Mouse (Mus musculus) lung, postnatal 25 days (tissue): ENCODE measurements around the gene Lgals1.

Experiments used
- DNase-seq: peaks from one replicate; pipeline ENCODE4 v3.0.0; 2022; ENCODE audit warnings: low spot score

Gene Lgals1

GRCm38 (mm10) chr15:78937963-78938362 is 11.4 kb downstream of the Lgals1 start:
- DNase-seq, result no peak

- no peak for DNase-seq
These were observed 13.8 kb downstream of the Lgals1 start for GRCm38 (mm10) chr15:78940325-78940724.

DNA sequence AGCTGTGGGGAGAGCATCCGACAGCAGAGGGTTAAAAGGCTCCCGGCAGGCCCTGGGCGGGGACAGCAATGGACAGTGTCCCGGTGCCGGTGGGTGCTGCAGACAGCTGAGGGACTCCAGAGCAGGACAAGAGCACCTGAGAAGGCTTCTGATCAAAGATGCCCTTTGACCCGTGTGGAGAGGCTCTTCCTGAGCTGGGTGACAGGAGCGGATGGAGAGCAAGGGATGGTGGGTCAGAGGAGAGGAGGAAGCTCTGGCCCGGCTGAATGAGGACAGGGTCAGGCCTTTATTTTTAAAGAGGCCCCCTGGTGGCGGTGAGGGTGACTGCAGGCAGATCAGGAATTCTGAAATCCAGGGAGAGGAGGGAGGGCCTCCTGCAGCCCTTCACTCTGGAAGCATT is 16.1 kb downstream of the Lgals1 start:
- DNase-seq, result peak; percentile 83

GRCm38 (mm10) chr15:78946232-78946631 is 19.7 kb downstream of the Lgals1 start:
- DNase-seq, result no peak

DNA sequence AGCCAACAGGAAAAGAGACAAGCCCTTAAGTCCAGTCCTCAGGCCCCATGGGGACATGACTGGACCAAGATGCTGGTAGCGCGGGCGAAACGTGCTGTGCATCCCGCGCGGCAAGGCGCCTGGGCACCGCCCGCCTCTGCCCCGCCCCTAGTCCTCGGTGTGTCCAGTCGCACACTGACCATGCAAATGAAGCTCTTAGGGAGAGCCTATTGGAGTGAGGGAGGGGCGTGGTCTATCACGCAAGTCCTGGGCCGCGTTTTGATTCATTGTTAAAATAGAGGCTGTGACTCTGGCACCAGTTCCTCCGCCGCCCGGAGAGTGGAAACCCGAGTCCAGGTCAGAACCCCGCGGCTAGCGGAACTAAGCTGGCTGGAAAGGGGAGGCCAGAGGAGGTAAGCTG is 21.1 kb downstream of the Lgals1 start, which contains the start of gene Triobp:
Gene Triobp, plus strand, starts transcription at position 68 of the 400 bp plus-strand sequence.
- peak; percentile 91 for DNase-seq

DNA sequence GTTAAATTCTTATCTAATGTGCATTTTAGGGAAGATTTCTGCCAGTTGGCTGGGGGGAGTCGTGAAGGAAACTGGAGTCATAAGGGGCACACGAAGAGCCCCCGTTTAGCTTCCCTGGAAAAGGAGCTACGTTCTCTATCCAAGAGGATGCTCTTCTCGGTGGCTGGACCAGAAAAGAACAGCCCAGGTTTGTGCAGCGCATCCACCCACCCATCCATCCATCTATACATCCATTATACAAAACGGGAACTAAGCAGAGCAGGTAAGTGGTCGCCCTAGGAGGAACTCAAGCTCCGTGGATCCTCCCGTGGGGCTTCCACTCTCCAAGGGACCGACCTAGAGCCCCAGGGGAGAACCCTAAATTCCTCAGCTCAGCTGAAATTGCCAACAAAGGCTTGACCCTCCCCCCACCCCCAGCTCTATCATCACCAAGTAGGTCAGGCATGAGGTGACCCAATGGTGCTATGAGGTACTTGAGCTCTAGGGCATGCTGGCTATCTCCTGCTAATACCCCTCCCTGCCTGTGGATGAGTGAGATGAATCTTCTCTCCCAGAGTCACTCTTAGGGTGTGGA is 21.7 kb downstream of the Lgals1 start:
- DNase-seq, result no peak

DNA sequence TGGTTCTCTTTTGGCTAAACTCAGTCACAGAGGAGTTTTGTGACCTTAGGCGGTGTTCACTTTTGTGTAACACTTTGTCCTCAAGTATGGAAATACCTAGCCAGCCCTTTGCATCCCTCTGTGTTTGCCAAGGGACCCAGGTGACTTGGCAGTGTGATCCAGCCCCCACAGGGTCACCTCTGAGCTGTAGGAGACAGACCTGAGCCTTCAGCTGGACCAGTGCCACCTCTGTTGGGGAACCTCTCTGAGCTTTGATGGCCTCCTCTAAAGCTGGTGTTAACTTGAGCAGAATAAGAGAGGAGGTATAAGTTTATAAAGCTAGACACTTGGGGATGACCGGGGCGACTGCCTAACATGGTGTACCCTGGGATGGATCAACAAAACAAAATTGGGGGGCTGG is 22.4 kb downstream of the Lgals1 start:
- no peak for DNase-seq

DNA sequence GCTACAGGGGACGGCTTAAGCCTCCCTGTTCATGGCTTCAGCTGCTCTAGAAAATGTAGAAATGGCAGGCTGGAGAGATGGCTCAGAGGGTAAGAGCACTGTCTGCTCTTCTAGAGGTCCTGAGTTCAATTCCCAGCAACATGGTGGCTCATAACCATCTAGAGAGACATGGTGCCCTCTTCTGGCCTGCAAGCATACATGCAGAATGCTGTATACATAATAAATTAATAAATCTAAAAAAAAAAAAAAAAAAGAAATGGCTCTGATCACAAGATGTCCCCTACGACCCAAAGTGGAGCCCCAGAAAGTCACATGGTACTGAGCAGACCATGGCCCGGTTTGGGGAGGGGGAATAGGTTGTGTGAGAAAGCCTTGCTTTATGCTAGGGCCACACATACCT is 29.1 kb downstream of the Lgals1 start:
- no peak for DNase-seq

- peak; percentile 40 for DNase-seq
These were observed 29.8 kb downstream of the Lgals1 start for GRCm38 (mm10) chr15:78956351-78956750.

GRCm38 (mm10) chr15:78957021-78957420 is 30.5 kb downstream of the Lgals1 start:
- no peak for DNase-seq

DNA sequence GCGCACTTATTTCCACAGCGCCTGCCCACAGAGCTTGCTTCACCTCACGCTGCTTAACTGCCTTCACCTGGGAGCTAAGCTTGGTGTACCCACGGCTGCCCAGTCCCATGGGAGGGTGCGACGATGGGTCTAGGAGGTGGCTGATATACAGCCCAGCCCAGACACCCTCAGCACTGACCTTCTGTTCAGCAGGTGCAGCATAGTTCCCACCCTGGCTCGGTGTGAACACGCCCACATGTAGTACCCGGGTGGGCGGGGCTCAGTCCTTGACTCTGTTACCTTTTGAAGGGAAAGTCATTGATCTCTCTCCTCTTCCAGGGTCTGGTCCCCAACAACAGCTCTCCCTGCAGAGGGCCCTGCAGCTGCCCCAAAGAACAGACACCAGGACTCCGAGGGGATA is 33.0 kb downstream of the Lgals1 start:
- DNase-seq, result no peak

DNA sequence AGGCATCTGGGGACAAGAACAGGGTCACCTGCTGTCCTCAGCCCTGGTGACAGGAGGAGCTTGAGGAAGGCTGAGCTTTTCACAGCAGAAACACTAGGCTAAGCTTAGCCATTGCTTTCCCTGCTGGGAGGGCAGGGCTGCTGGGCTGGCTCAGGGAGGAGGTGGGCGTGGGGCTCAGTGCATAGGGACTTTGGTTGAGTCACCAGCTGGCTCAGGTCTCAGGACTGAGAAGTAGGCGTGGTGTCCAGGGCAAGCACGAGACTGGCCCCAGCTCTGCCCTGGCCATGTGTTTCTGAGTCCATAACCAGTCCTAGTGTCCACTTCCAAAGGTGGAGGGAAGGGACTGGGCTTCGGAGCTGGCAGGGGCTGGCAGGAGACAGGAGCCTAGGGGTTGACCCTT is 33.6 kb downstream of the Lgals1 start:
- DNase-seq, result peak; percentile 45

GRCm38 (mm10) chr15:78962885-78963284 is 36.4 kb downstream of the Lgals1 start:
- DNase-seq, result peak; percentile 70

DNA sequence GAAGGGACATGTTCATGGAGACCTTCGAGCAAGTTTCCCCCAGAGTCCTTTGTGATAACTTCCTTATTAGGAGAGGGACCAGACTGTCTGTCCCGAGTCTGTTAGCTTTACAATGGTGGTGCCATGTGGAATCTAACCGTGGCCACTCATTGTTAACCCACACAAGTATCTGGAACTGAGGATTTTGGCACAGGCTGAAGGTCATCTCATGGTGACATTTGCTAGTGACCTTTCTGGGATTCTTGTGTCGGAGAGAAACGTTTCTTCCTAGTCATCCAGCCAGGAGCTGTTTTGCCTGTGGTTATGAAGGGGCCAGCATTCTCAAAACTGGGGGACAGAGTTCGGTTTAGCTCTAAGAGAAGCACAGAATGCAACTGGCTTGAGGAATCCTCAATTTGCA is 45.1 kb downstream of the Lgals1 start:
- no peak for DNase-seq

DNA sequence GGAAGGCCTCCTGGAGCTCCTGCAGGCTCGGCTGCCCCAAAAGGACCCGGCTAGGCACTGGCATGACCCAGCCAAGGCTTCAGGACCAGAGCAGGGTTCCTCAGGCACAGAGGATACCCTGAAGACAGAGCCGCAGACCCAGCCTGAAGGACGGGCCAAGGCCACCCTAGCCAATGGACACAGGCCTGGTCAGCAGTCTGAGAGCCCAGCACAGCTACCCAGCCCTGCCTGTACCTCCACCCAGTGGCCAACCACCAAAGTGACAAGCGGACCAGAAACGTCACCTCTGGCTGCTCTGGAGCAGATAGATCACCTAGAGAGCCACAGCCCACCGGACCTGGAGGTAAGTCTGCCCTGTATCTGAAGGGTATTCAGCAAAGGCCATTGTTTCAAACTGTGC is 47.4 kb downstream of the Lgals1 start:
- no peak for DNase-seq

- peak; percentile 43 for DNase-seq
These were observed 51.2 kb downstream of the Lgals1 start for GRCm38 (mm10) chr15:78977676-78978159.

DNA sequence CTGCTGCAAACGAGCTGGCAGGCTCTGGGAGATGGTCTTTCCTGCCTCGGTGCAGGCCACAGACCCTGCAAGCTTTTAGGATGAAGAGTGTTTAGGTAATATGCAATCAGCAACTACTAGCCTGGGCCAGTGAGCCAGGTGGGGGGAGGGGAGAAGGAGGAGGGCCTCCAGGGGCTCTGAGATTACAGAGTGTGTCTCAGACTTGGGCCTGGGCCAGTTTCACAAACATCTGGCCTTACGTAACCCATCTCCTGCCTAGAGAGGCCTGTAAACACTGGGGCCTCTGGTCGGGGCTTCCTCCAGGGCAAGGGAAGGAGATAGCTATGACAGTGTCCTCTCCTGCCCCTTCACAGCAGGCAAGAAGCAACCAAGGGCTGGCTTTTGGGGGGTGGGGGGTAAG is 52.4 kb downstream of the Lgals1 start:
- peak; percentile 85 for DNase-seq
